ENCODE assay signal across 12 mouse cellular contexts in genomic region chr19:25052355-25052754, GRCm38 (mm10). TPM values are rescaled to one million over a fixed set of nuclear protein-coding genes. Genes with fewer than 3 reads are reported as not detected.
DNase-seq lines count a peak whose midpoint lies in the region; ATAC-seq and TF ChIP-seq lines count a peak whose summit lies in the region.
"Had no signal": no experiment of that assay in that cellular context is flagged by ENCODE, and none has a peak within 500 bp of the region (broad histone marks: within the 10 kb centered on the region; RNA-seq: fewer than 3 reads in every experiment).

No protein-coding gene starts in this region.

- H3K4me3 ChIP-seq in lung, postnatal 0 days (ENCODE audit: low read depth, low read length): no peak overlapping the region
- no peak overlapping the region for H3K4me3 ChIP-seq in lung, adult 2 months (replicated peaks; ENCODE audit: extremely low read depth, low read depth, low read length)
- peak overlapping the region; percentile 17; the same call in 1 of the 2 replicates for H3K4me3 ChIP-seq in liver, embryonic 16.5 days (ENCODE audit: low read depth, low read length)
- H3K4me3 ChIP-seq in hindbrain, embryonic 12.5 days: no peak overlapping the region
- H3K4me3 ChIP-seq in forebrain, embryonic 11.5 days (ENCODE audit: low read depth, low read length): no peak overlapping the region
- H3K4me3 ChIP-seq in intestine, embryonic 15.5 days (replicated peaks): no peak overlapping the region
- H3K4me3 ChIP-seq: limb, embryonic 15.5 days had no signal

- no peak for TF ChIP-seq POLR2A in lung, adult 2 months (IDR thresholded peaks at IDR 0.05; ENCODE audit: borderline replicate concordance, extremely low read depth, low read depth, low read length)

- H3K9me3 ChIP-seq in lung, postnatal 0 days (ENCODE audit: low read length): no peaks in the 10 kb centered on the region
- no peaks in the 10 kb centered on the region for H3K9me3 ChIP-seq in liver, embryonic 16.5 days (replicated peaks; ENCODE audit: control insufficient read depth, low read length)
- H3K9me3 ChIP-seq in hindbrain, embryonic 12.5 days (replicated peaks): no peaks in the 10 kb centered on the region
- H3K9me3 ChIP-seq in forebrain, embryonic 11.5 days (ENCODE audit: control insufficient read depth, low read length): no peaks in the 10 kb centered on the region
- no peaks in the 10 kb centered on the region for H3K9me3 ChIP-seq in intestine, embryonic 15.5 days
- H3K9me3 ChIP-seq: limb, embryonic 15.5 days had no signal

- no peak overlapping the region for H3K27ac ChIP-seq in lung, postnatal 0 days (ENCODE audit: low read length)
- peak overlapping the region; percentile 65 for H3K27ac ChIP-seq in liver, embryonic 16.5 days (ENCODE audit: low read length)
- no peak overlapping the region for H3K27ac ChIP-seq in hindbrain, embryonic 12.5 days
- no peak overlapping the region for H3K27ac ChIP-seq in forebrain, embryonic 11.5 days (ENCODE audit: low read depth, low read length)
- H3K27ac ChIP-seq in intestine, embryonic 15.5 days: no peak overlapping the region
- H3K27ac ChIP-seq: kidney, postnatal 0 days; limb, embryonic 15.5 days had no signal

- ATAC-seq in lung, postnatal 0 days: no peak
- ATAC-seq in liver, embryonic 16.5 days (ENCODE audit: low read depth): peak; percentile 35; the same call in 1 of the 2 replicates
- ATAC-seq in hindbrain, embryonic 12.5 days (ENCODE audit: low FRiP score): no peak
- ATAC-seq in forebrain, embryonic 11.5 days (replicated peaks; ENCODE audit: low FRiP score): no peak
- no peak for ATAC-seq in intestine, embryonic 15.5 days

- H3K9ac ChIP-seq in lung, postnatal 0 days (replicated peaks; ENCODE audit: low read depth): no peak overlapping the region
- no peak overlapping the region for H3K9ac ChIP-seq in liver, embryonic 16.5 days (ENCODE audit: low read depth, low read length)
- H3K9ac ChIP-seq in hindbrain, embryonic 12.5 days: no peak overlapping the region
- H3K9ac ChIP-seq in forebrain, embryonic 11.5 days (ENCODE audit: low read length): no peak overlapping the region
- H3K9ac ChIP-seq in intestine, embryonic 15.5 days: no peak overlapping the region
- H3K9ac ChIP-seq: limb, embryonic 15.5 days had no signal

- H3K4me2 ChIP-seq in lung, postnatal 0 days (replicated peaks; ENCODE audit: low read depth, low read length): no peak overlapping the region
- H3K4me2 ChIP-seq in liver, embryonic 16.5 days (ENCODE audit: low read depth, low read length): no peak overlapping the region
- H3K4me2 ChIP-seq in hindbrain, embryonic 12.5 days (replicated peaks): no peak overlapping the region
- H3K4me2 ChIP-seq in forebrain, embryonic 11.5 days (ENCODE audit: low read depth, low read length, severe bottlenecking): no peak overlapping the region
- no peak overlapping the region for H3K4me2 ChIP-seq in intestine, embryonic 15.5 days (replicated peaks)
- H3K4me2 ChIP-seq: limb, embryonic 15.5 days had no signal

- no peak for TF ChIP-seq EP300 in lung, postnatal 0 days (IDR thresholded peaks at IDR 0.05)

- no peaks in the 10 kb centered on the region for H3K4me1 ChIP-seq in lung, postnatal 0 days (ENCODE audit: insufficient read depth, low read depth, low read length)
- no peaks in the 10 kb centered on the region for H3K4me1 ChIP-seq in lung, adult 2 months (ENCODE audit: control insufficient read depth, insufficient read depth, low read length)
- H3K4me1 ChIP-seq in liver, embryonic 16.5 days (ENCODE audit: control insufficient read depth, low read depth, low read length): peaks cover 10% of the 10 kb centered on the region
- H3K4me1 ChIP-seq in hindbrain, embryonic 12.5 days: no peaks in the 10 kb centered on the region
- no peaks in the 10 kb centered on the region for H3K4me1 ChIP-seq in forebrain, embryonic 11.5 days (replicated peaks; ENCODE audit: control insufficient read depth, insufficient read depth, low read length)
- no peaks in the 10 kb centered on the region for H3K4me1 ChIP-seq in intestine, embryonic 15.5 days (replicated peaks)
- H3K4me1 ChIP-seq: limb, embryonic 15.5 days had no signal

- peak; percentile 47 for DNase-seq in lung, postnatal 0 days (ENCODE audit: low spot score)
- no peak for DNase-seq in lung, adult 2 months
- peak; percentile 43 for DNase-seq in spleen, adult 12 weeks (ENCODE audit: low spot score)
- no peak for DNase-seq in forebrain, embryonic 11.5 days (ENCODE audit: low spot score)
- no peak for DNase-seq in frontal cortex, postnatal 14 days (ENCODE audit: low spot score in 2 of 2)
- DNase-seq: heart, adult 11 months had no signal

- WGBS in lung, postnatal 0 days: 73% methylated on average over 7 of the region's 7 CpGs
- 78% methylated on average over 7 of the region's 7 CpGs for WGBS in lung, adult 2 months
- 29% methylated on average over 7 of the region's 7 CpGs for WGBS in liver, embryonic 16.5 days (ENCODE audit: insufficient replicate concordance)
- 90% methylated on average over 7 of the region's 7 CpGs for WGBS in hindbrain, embryonic 12.5 days
- WGBS in forebrain, embryonic 11.5 days: 93% methylated on average over 7 of the region's 7 CpGs
- 82% methylated on average over 7 of the region's 7 CpGs for WGBS in intestine, embryonic 15.5 days

- no peaks in the 10 kb centered on the region for H3K36me3 ChIP-seq in lung, postnatal 0 days (ENCODE audit: insufficient read depth, low read length)
- H3K36me3 ChIP-seq in liver, embryonic 16.5 days (ENCODE audit: control insufficient read depth, insufficient read depth): no peaks in the 10 kb centered on the region
- H3K36me3 ChIP-seq in hindbrain, embryonic 12.5 days: no peaks in the 10 kb centered on the region
- no peaks in the 10 kb centered on the region for H3K36me3 ChIP-seq in forebrain, embryonic 11.5 days (ENCODE audit: control insufficient read depth, insufficient read depth, low read length)
- no peaks in the 10 kb centered on the region for H3K36me3 ChIP-seq in intestine, embryonic 15.5 days
- H3K36me3 ChIP-seq: G1E; limb, embryonic 15.5 days had no signal

- no peaks in the 10 kb centered on the region for H3K27me3 ChIP-seq in lung, postnatal 0 days (replicated peaks; ENCODE audit: insufficient read depth, low read length)
- H3K27me3 ChIP-seq in liver, embryonic 16.5 days (ENCODE audit: control insufficient read depth, insufficient read depth, low read depth, low read length): no peaks in the 10 kb centered on the region
- no peaks in the 10 kb centered on the region for H3K27me3 ChIP-seq in hindbrain, embryonic 12.5 days
- H3K27me3 ChIP-seq in forebrain, embryonic 11.5 days (ENCODE audit: control insufficient read depth, insufficient read depth, low read length): no peaks in the 10 kb centered on the region
- no peaks in the 10 kb centered on the region for H3K27me3 ChIP-seq in intestine, embryonic 15.5 days (replicated peaks)
- H3K27me3 ChIP-seq: limb, embryonic 15.5 days had no signal

- TF ChIP-seq CTCF in lung, postnatal 0 days (IDR thresholded peaks at IDR 0.05): no peak
- TF ChIP-seq CTCF in lung, adult 2 months (IDR thresholded peaks at IDR 0.05; ENCODE audit: insufficient read depth, low read length): no peak

RNA-seq across cellular contexts. Expression of gene Dock8, which starts 53.0 kb away (rescaled TPM):
- 8.1 and 9.7 TPM in 2 replicates for polyA plus RNA-seq in lung, postnatal 0 days (2015; fragmentation: Nextera tagmentation; extraction: Ambion mirVana)
- 19.8 and 25.1 TPM in 2 replicates for polyA plus RNA-seq in lung, adult 2 months (2012; rRNA removed)
- polyA plus RNA-seq in liver, embryonic 16.5 days (2015; fragmentation: Nextera tagmentation; extraction: Ambion mirVana): 6.2 and 8.4 TPM in 2 replicates
- 0.80 and 1.7 TPM in 2 replicates for polyA plus RNA-seq in hindbrain, embryonic 12.5 days (2016; fragmentation: Nextera tagmentation; extraction: Ambion mirVana)
- polyA plus RNA-seq in forebrain, embryonic 11.5 days (2014; fragmentation: Nextera tagmentation; extraction: Ambion mirVana): 1.3 and 1.6 TPM in 2 replicates
- 5.0 TPM in 2 replicates for polyA plus RNA-seq in intestine, embryonic 15.5 days (2015; fragmentation: Nextera tagmentation; extraction: Ambion mirVana)

Comparison
In these comparisons a context has a peak if more than half of its experiments do, and no peak if none do; other contexts are left out.
1. DNase-seq: peak in lung, postnatal 0 days (single experiment) and spleen, adult 12 weeks (single experiment); none in lung, adult 2 months (single experiment), forebrain, embryonic 11.5 days (single experiment) and frontal cortex, postnatal 14 days (0 of 2).